Mouse (Mus musculus) liver, adult 2 months (tissue): ENCODE results near the gene Heatr6. TPM values are rescaled to one million over a fixed set of nuclear protein-coding genes. Genes with fewer than 3 reads are reported as not detected.
A peak's percentile ranks its signal among the peaks of the same experiment; 100 is the strongest.

Source experiments
- DNase-seq: peaks from one replicate; pipeline ENCODE4 v3.0.0-alpha.2; 2011; ENCODE audit warnings: low read depth, low spot score; ENCODE audit errors: extremely low read depth
- H3K27ac ChIP-seq: fragments of 200-500 bp; replicated peaks from 2 replicates; pipeline ENCODE4 v1.5.1; 2012; ENCODE audit warnings: low read depth, mild to moderate bottlenecking, control low read depth, inconsistent platforms, low read length; ENCODE audit not compliant: insufficient read depth
- H3K27me3 ChIP-seq: fragments of 200-500 bp; 2 replicates; pipeline ENCODE4 v1.6.1; 2012; ENCODE audit warnings: mild to moderate bottlenecking, moderate library complexity, low read length, inconsistent platforms; ENCODE audit not compliant: control insufficient read depth, insufficient read depth
- H3K36me3 ChIP-seq: fragments of 200-500 bp; 2 replicates; pipeline ENCODE4 v1.6.1; 2012; ENCODE audit warnings: low read length, inconsistent platforms; ENCODE audit not compliant: control insufficient read depth, insufficient read depth
- H3K4me1 ChIP-seq: fragments of 200-500 bp; 2 replicates; pipeline ENCODE4 v1.6.1; 2011; ENCODE audit warnings: low read length; ENCODE audit not compliant: control insufficient read depth, insufficient read depth
- H3K4me3 ChIP-seq: fragments of 200-500 bp; 2 replicates; pipeline ENCODE4 v1.5.1; 2011; ENCODE audit warnings: low read depth, mild to moderate bottlenecking, control low read depth, low read length, moderate library complexity; ENCODE audit not compliant: insufficient read depth
- H3K79me2 ChIP-seq: fragments of 200-500 bp; 2 replicates; pipeline ENCODE4 v1.6.1; 2012; ENCODE audit warnings: inconsistent platforms, mild to moderate bottlenecking, low read length, moderate library complexity; ENCODE audit not compliant: control insufficient read depth, insufficient read depth
- H3K9ac ChIP-seq: fragments of 200-500 bp; 2 replicates; pipeline ENCODE4 v1.6.1; 2012; ENCODE audit warnings: low read depth, mild to moderate bottlenecking, control low read depth, inconsistent platforms, low read length
- CTCF ChIP-seq: fragments of 200-500 bp; IDR thresholded peaks from 2 replicates; pipeline ENCODE4 v1.5.1; 2011; ENCODE audit warnings: low read depth, low read length, control low read depth
- POLR2A ChIP-seq: fragments of 200-500 bp; IDR thresholded peaks from 2 replicates; pipeline ENCODE4 v1.6.1; 2011; ENCODE audit warnings: low read length, control low read depth; ENCODE audit not compliant: insufficient read depth; ENCODE audit errors: extremely low read depth
- WGBS: fragments of 180-500 bp; shearing (Covaris S2); methylation state at CpG from one replicate; pipeline ENCODE4 v1.1.7; 2018; 5-methylcytosine and 5-hydroxymethylcytosine counted together
- polyA plus RNA-seq: library from polyadenylated mRNA; depleted of rRNA; stranded (reverse); fragments of >200 nt; gene quantifications from 2 replicates; pipeline ENCODE4 v1.2.3, GENCODE M21; 2012
- total RNA-seq: library from RNA; depleted of rRNA; stranded (reverse); fragments of >200 nt; gene quantifications from 2 replicates; pipeline ENCODE4 v1.2.3, GENCODE M21; 2014

Heatr6 gene
- total and polyA plus RNA-seq, 2 experiments = 6.5 to 9.8 TPM

DNA sequence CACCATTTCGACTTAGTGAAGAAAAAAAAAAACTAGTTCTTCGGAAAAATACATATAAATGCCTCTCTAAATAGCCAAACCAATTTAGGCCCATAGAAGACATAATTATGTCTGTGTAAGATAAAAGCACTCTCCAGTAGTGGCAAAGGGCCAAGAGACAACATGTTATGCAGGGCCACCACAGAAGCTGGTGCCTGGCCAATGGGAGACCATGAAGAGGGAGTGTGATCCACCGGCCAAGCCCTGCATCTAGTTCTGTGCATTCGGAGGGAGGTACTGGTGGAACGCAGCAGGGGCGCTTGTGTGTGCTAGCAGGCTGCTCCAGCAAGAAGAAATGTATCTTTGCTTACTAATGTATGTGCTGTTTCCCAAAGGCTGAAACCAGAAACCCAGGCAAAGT is 42.6 kb downstream of the Heatr6 start:
- Histone ChIP-seq H3K79me2 (no peaks in the 10 kb centered on the region), H3K4me1 (peaks cover 3% of the 10 kb centered on the region; the same call in 1 of the 2 replicates), H3K27me3 (no peaks in the 10 kb centered on the region), H3K4me3 (no peak overlapping the region), H3K36me3 (no peaks in the 10 kb centered on the region), H3K9ac (no peak overlapping the region), H3K27ac (no peak overlapping the region)
- no peak for DNase-seq
- TF ChIP-seq CTCF (no peak), POLR2A (no peak)
- WGBS = 88% methylated on average over 6 of the region's 6 CpGs

DNA sequence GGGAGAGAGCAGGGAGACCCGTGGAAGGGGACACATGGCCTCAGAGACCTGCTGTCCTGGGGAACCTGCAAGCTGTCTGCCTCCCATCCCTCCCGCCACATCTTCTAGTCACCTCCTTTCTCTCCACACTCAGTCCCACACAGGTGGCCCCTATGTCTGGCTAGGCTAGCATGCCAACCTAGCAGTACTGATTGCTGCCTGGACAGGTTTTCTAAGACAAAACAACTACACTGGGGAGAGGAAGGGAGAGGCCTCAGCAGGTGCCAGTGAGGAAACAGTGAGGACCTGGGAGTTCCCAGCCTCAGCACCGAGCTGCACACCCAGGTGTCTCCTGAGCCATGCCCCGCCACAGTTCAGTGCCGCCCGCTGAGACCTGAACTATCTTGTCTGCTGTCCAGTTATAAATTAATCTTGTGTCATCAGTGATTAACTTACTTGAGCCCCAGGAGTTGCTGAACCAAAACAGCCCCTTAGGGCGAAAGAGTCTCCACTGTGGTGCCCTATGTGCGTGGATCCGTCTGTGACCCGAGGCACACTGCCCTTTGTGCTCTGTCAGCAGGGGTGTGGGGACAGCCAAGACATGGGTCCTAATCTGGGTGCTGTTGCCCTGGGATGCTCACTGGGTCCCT is 43.6 kb downstream of the Heatr6 start:
- peaks cover 3% of the 10 kb centered on the region; the same call in 1 of the 2 replicates for H3K4me1 ChIP-seq
- H3K79me2 ChIP-seq = no peaks in the 10 kb centered on the region
- WGBS = 39% methylated on average over 10 of the region's 10 CpGs
- DNase-seq = peak; percentile 52
- no peaks in the 10 kb centered on the region for H3K27me3 ChIP-seq
- H3K27ac ChIP-seq = no peak overlapping the region
- TF ChIP-seq POLR2A (no peak), CTCF (no peak)
- H3K9ac ChIP-seq = no peak overlapping the region
- H3K36me3 ChIP-seq = no peaks in the 10 kb centered on the region
- H3K4me3 ChIP-seq = no peak overlapping the region

DNA sequence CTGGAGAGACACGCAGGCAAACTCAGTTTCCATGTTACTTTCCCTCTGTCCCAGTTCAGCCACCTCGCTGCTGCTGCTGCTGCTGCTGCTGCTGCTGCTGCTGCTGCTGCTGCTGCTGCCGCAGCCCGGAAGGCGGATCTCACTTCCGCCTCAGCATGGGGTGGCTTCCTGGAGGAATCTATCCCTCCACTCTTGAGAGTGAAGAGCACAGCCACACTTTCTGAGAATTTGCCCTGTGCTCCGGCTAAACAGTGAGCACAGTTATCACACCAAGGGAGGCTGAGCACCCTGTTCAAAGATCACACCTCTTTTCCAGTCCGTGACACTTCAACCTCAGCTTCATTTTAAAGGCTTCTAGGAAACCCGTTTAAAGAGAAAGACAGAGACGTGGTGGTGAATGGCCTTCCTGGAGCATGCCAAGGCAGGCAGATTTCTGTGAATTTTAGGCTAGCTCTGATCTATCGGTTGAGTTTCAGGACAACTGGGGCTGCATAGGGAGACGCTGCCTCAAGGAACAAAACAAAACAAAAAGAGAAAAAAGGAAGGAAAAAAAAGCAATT is 46.5 kb downstream of the Heatr6 start:
- TF ChIP-seq POLR2A (no peak), CTCF (no peak)
- DNase-seq = no peak
- H3K79me2 ChIP-seq = no peaks in the 10 kb centered on the region
- peaks cover 3% of the 10 kb centered on the region; the same call in 1 of the 2 replicates for H3K4me1 ChIP-seq
- no peak overlapping the region for H3K27ac ChIP-seq
- H3K9ac ChIP-seq = no peak overlapping the region
- WGBS = 70% methylated on average over 12 of the region's 12 CpGs
- no peak overlapping the region for H3K4me3 ChIP-seq
- no peaks in the 10 kb centered on the region for H3K36me3 ChIP-seq
- H3K27me3 ChIP-seq = no peaks in the 10 kb centered on the region

DNA sequence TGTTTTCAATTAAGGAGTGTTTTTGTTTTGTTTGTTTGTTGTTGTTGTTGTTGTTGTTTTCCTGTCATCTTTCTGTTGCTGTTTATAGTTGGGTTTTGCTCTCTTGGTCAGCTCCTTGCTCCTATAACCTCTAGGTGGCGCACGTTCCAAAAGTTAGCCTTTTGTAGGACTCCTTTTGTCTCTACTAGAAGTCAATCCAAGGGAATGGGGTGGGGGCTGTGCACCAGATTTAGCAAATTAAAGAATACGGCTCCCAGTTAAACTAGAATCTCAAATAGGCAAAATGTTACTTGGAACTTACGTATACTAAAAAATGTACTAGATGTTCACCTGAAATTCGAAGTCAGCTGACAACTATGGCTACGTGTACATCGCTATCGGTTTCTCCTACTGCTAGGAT is 48.7 kb downstream of the Heatr6 start:
- Histone ChIP-seq H3K9ac (no peak overlapping the region), H3K27me3 (no peaks in the 10 kb centered on the region), H3K36me3 (no peaks in the 10 kb centered on the region), H3K27ac (no peak overlapping the region), H3K4me1 (peaks cover 2% of the 10 kb centered on the region; the same call in 1 of the 2 replicates), H3K4me3 (no peak overlapping the region), H3K79me2 (no peaks in the 10 kb centered on the region)
- 69% methylated on average over 8 of the region's 8 CpGs for WGBS
- DNase-seq = peak; percentile 48
- TF ChIP-seq CTCF (peak; percentile 28), POLR2A (no peak)

DNA sequence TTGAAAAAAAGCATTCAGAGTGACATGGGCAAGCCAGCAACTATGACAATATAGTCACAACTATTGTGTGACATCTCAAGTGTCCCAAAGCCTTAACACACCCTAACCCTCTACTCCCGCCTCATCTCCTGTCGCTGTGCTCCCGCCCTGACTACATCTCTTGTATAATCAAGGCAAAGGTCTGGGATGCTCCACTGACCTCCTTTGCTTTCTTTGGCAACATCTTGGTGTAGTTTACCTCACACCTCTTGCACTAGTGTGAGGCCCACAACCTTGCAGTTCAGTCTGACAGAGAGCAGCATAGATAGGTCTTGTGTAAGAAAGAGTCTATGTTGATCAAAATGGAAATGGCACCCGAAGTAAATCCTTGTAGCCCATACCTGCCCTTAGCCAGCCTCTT is 49.1 kb downstream of the Heatr6 start:
- no peak overlapping the region for H3K4me3 ChIP-seq
- H3K4me1 ChIP-seq = no peaks in the 10 kb centered on the region
- H3K9ac ChIP-seq = no peak overlapping the region
- no peaks in the 10 kb centered on the region for H3K36me3 ChIP-seq
- no peak overlapping the region for H3K27ac ChIP-seq
- TF ChIP-seq CTCF = no peak
- no peak for TF ChIP-seq POLR2A
- no peaks in the 10 kb centered on the region for H3K79me2 ChIP-seq
- H3K27me3 ChIP-seq = no peaks in the 10 kb centered on the region
- DNase-seq = no peak
- 84% methylated on average over 4 of the region's 4 CpGs for WGBS

DNA sequence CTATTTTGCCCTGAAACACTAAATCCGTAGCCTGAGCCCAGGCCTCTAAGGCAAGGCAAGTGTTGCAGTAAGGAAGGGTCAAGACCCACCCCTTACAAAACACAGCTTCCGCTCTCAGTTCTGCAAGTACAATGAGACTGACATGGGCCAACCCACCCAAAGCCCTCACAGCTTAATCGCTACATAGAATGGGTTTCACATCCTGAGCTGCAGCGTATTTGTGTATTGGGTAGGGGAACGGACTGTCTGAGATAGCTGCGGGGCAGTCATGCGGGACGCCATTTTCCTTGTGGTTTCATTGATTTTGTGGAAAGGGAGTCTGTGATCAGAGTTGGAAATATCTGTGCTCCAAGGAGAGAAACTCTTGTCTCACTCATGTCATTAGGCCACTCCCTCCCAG is 56.9 kb downstream of the Heatr6 start:
- WGBS = 91% methylated on average over 8 of the region's 8 CpGs
- H3K79me2 ChIP-seq = no peaks in the 10 kb centered on the region

More for the DNA sequence above, 56.9 kb downstream of the Heatr6 start:
- Histone ChIP-seq H3K27me3 (no peaks in the 10 kb centered on the region), H3K27ac (no peak overlapping the region), H3K4me3 (no peak overlapping the region), H3K36me3 (no peaks in the 10 kb centered on the region), H3K9ac (no peak overlapping the region), H3K4me1 (no peaks in the 10 kb centered on the region)
- no peak for TF ChIP-seq POLR2A
- TF ChIP-seq CTCF = no peak
- DNase-seq = no peak
